Mouse (Mus musculus) cerebellum, adult 2 months (tissue): Measurements from ENCODE around the gene Kirrel3. TPM values are rescaled to one million over a fixed set of nuclear protein-coding genes. Genes with fewer than 3 reads are reported as not detected.
A peak's percentile ranks its signal among the peaks of the same experiment; 100 is the strongest.

Experiments used
- DNase-seq, 2 experiments: peaks; one replicate each; pipeline ENCODE4 v3.0.0; 2021
- H3K27ac ChIP-seq: fragments of 200-500 bp; 2 replicates; pipeline ENCODE4 v1.5.1; 2012; ENCODE audit warnings: low read length, control low read depth, inconsistent platforms; ENCODE audit not compliant: insufficient read depth
- H3K27me3 ChIP-seq: fragments of 200-500 bp; 2 replicates; pipeline ENCODE4 v1.6.1; 2012; ENCODE audit warnings: inconsistent platforms, mild to moderate bottlenecking, low read length, moderate library complexity; ENCODE audit not compliant: control insufficient read depth, insufficient read depth
- H3K4me1 ChIP-seq: fragments of 200-500 bp; 2 replicates; pipeline ENCODE4 v1.6.1; 2011; ENCODE audit warnings: low read length; ENCODE audit not compliant: control insufficient read depth, insufficient read depth
- H3K4me3 ChIP-seq: fragments of 200-500 bp; replicated peaks from 2 replicates; pipeline ENCODE3; 2011; ENCODE audit warnings: mild to moderate bottlenecking, low read depth, low read length, control low read depth; ENCODE audit not compliant: insufficient read depth
- CTCF ChIP-seq: fragments of 200-500 bp; IDR thresholded peaks from 2 replicates; pipeline ENCODE4 v1.5.1; 2011; ENCODE audit warnings: low read depth, mild to moderate bottlenecking, control low read depth, low read length, moderate library complexity, borderline replicate concordance; ENCODE audit not compliant: insufficient read depth
- POLR2A ChIP-seq: fragments of 200-500 bp; IDR thresholded peaks from 2 replicates; pipeline ENCODE4 v1.6.1; 2011; ENCODE audit warnings: low read length, control low read depth, borderline replicate concordance; ENCODE audit not compliant: insufficient read depth
- WGBS: fragments of 180-500 bp; shearing (Covaris S2); methylation state at CpG from one replicate; pipeline ENCODE4 v1.1.7; 2018; 5-methylcytosine and 5-hydroxymethylcytosine counted together
- polyA plus RNA-seq: library from polyadenylated mRNA; depleted of rRNA; stranded (reverse); fragments of >200 nt; gene quantifications from 2 replicates; pipeline ENCODE4 v1.2.3, GENCODE M21; 2012

Gene Kirrel3
- polyA plus RNA-seq, 1 experiment, result 63.5 TPM

DNA sequence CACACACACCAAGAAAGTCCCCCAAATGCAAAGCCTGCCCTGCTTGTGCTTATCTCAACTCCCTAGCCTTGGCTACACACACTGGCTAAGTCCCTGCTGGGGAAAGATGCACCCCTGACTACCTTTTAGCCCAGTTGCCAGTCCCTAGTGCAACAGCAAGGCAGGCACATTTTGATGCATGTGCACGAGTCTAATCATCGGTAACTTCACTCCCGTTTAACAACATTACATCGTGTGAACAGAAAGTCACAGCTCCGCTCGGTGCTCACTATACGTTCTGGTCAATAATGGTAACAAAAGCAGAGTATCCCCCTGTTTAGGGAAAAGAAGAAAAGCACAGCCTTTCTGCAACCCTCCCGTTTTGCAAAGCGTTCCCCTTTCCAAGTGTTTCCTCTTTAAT is 2.6 kb downstream of the Kirrel3 start:
- H3K27me3 ChIP-seq, result no peaks in the 10 kb centered on the region
- H3K4me3 ChIP-seq, result peak overlapping the region; percentile 64
- H3K27ac ChIP-seq, result peak overlapping the region; percentile 46
- WGBS, result 2% methylated on average over 9 of the region's 9 CpGs
- TF ChIP-seq POLR2A (no peak), CTCF (no peak)
- no peak for DNase-seq
- peaks cover 9% of the 10 kb centered on the region for H3K4me1 ChIP-seq

DNA sequence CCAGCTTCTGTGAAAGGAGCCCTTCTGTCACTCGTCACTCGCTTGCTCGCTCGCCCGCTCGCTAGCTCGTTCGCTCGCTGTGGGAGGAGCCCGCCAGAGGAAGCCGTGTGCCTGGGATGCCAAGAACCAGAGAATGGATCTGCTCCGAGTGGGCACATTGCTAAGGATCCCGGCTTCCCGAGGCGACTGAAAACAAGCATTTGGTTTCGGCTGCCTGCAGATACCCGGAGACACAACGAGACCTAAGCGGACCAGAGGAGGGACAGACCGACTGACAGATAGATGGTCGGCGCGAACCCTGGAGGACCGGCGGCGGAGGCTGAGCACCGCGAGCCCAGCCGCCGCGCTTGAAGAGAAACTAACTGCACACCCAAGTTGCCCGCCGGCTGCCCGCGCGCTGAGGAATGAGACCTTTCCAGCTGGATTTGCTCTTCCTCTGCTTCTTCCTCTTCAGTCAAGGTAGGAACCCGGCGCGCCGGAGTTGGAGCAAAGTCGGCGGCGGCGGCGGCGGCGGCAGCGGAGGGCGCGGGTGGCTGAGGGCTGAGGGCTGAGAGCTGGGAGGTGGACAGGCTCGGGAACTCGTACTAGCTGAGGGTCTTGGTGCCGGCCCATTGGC is 3.1 kb downstream of the Kirrel3 start:
- peak; percentile 88 to 89 for DNase-seq
- peak; percentile 83 for TF ChIP-seq POLR2A
- no peak for TF ChIP-seq CTCF
- Histone ChIP-seq H3K4me1 (peaks cover 12% of the 10 kb centered on the region), H3K4me3 (peak overlapping the region; percentile 64), H3K27me3 (no peaks in the 10 kb centered on the region), H3K27ac (peak overlapping the region; percentile 65)
- WGBS, result under 1% methylated on average over 53 of the region's 53 CpGs

DNA sequence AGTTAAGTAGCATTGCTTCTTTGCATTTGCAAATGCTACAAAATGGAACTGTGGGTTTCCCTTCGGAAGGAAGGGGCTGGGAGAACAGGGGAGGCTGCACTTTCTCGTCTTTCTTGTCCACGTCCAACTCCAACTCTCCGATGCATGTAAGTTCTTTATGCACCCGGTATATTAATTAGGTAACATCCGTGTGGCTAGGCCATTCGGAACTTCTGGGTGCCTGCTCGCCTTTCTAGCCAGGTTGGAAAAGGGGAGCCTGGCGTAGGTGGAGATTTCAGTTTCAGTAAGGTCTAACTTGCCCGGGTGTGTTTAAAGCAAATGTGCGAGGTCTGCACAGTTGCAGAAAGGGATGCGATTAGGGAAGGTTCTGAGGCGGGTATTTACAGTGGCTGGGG is 3.6 kb downstream of the Kirrel3 start:
- H3K27me3 ChIP-seq, result no peaks in the 10 kb centered on the region
- H3K27ac ChIP-seq, result peak overlapping the region; percentile 65
- peaks cover 17% of the 10 kb centered on the region for H3K4me1 ChIP-seq
- H3K4me3 ChIP-seq, result peak overlapping the region; percentile 64
- WGBS, result under 1% methylated on average over 13 of the region's 13 CpGs
- no peak for TF ChIP-seq POLR2A
- no peak for TF ChIP-seq CTCF
- DNase-seq, result peak; percentile 27 to 51

DNA sequence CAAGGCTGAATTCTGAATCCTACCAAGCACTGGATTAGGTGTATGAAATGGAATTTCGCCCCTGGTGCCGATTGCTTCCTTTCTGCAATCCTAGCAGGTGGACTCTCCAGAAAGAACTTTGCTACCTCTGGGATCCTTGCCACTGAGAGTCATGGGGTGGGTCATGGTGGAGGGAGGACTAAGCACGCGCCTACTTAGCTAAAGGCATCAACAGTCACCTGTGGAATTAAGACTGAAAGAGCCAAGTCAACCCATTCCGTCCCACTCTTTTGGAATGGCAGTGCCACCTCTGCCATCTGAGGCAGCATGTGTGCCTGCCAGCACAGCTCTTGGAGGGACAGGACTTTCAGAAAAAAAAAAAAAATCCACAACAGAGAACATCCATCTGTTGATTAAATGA is 4.1 kb downstream of the Kirrel3 start:
- Histone ChIP-seq H3K27ac (peak overlapping the region; percentile 65), H3K4me1 (peaks cover 19% of the 10 kb centered on the region), H3K4me3 (peak overlapping the region; percentile 64), H3K27me3 (no peaks in the 10 kb centered on the region)
- peak; percentile 44 to 49 for DNase-seq
- WGBS, result 0% methylated on average over 5 of the region's 5 CpGs
- no peak for TF ChIP-seq POLR2A
- no peak for TF ChIP-seq CTCF

DNA sequence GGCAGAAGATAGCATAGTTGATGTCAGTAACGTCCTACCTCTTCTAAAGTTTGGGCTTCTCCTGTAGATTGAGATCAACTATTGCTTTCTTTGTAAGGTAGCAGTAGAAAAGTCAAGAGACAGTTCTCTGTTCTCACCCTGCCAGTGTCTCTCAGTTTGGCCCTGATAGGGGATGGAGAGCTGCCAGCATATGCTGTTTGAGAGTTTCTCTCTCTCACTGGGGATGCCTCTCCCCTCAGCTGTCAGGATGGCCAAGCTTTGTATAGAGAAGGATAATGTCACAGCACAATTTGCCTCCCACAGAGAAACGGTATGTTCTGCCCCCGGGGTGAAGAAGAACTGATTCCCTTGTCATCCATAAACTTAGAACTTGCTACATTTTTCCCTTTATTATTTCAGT is 6.4 kb downstream of the Kirrel3 start:
- TF ChIP-seq POLR2A (no peak), CTCF (no peak)
- Histone ChIP-seq H3K4me1 (peaks cover 32% of the 10 kb centered on the region), H3K4me3 (peak overlapping the region; percentile 62), H3K27me3 (no peaks in the 10 kb centered on the region), H3K27ac (peak overlapping the region; percentile 57; the same call in 1 of the 2 replicates)
- WGBS, result 13% methylated on average over 3 of the region's 3 CpGs
- peak; percentile 73 to 89 for DNase-seq

DNA sequence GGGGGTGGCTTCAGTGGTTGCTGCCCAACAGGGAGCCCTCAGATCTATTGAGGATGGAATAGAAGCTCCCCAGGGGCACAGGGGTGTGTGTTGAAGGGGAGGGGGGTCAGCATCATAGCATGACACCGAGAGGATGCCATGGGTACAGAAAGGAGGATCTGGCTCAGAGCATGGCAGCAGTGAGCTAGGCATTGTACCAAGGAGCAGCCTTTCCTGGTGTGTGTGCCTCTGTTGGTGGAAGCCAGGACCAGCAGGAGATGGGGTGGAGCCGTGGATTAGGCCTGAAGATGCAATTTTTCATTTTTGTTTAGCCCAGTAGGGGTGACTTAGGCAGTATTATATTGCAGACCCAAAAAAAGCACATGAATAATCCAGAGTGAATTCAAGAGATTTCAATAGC is 7.9 kb downstream of the Kirrel3 start:
- 5% methylated on average over 2 of the region's 2 CpGs for WGBS
- TF ChIP-seq POLR2A (no peak), CTCF (peak; percentile 44; the same call in 1 of the 2 replicates)
- H3K27ac ChIP-seq, result 0 out of 2 replicates have a peak overlapping the region, but pooled peaks have one; percentile 1
- no peak overlapping the region for H3K4me3 ChIP-seq
- peaks cover 42% of the 10 kb centered on the region for H3K4me1 ChIP-seq
- H3K27me3 ChIP-seq, result no peaks in the 10 kb centered on the region
- peak; percentile 71 to 86 for DNase-seq

DNA sequence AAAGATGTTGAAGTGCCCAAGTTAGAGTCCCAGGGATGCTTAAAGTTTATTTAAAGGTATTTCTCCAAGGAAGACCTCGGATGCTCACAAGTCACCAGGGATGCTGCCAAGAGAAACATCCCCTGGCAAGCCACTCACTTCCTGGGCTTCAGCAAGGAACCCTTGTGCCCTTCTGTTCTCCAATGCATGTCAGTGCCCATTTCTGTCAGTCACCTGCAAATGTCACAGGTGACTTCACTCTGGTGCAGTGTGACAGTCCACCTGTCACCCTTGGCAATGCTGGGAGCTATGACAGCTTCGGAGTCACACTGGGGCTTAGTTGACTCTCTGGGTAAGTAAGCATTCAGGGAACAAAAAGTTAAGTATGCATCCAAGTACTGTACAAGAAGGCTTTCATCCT is 12.4 kb downstream of the Kirrel3 start:
- 6% methylated on average over 2 of the region's 2 CpGs for WGBS
- TF ChIP-seq POLR2A (no peak), CTCF (no peak)

DNA sequence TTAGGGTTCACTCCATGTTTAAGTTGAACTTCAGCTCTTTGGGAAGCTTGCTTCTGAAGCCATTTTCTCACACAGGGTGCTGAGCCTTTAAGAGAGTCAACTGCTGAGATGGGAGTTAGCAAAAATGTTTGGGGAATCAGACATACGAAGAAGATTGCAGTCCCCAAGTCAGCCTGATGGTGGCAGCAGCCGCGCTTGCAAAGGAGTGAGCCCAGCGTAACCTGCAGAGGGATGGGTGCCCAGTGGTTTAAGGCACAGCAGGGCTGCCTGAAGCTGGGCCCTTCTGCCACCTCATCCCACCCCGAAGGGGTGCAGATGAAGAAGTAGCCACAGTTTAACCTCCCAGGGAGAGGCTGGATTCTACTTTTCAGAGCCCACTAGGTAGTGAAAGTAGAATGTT is 13.0 kb downstream of the Kirrel3 start:
- H3K27me3 ChIP-seq, result no peaks in the 10 kb centered on the region
- H3K4me3 ChIP-seq, result no peak overlapping the region
- TF ChIP-seq POLR2A, result no peak
- peak; percentile 97 for TF ChIP-seq CTCF
- 2% methylated on average over 5 of the region's 5 CpGs for WGBS
- H3K27ac ChIP-seq, result no peak overlapping the region
- peaks cover 49% of the 10 kb centered on the region for H3K4me1 ChIP-seq
- DNase-seq, result peak; percentile 86 to 93

More for the DNA sequence above, 12.4 kb downstream of the Kirrel3 start:
- Histone ChIP-seq H3K27ac (no peak overlapping the region), H3K4me1 (peaks cover 52% of the 10 kb centered on the region), H3K4me3 (no peak overlapping the region), H3K27me3 (no peaks in the 10 kb centered on the region)
- DNase-seq, result peak; percentile 78 to 92
